Mouse (Mus musculus) gastrocnemius, adult 2 months (tissue): ENCODE results near the gene Sfmbt1. TPM values are rescaled to one million over a fixed set of nuclear protein-coding genes. Genes with fewer than 3 reads are reported as not detected.

Experiments
- DNase-seq: peaks from one replicate; pipeline ENCODE4 v3.0.0; 2022
- H3K27ac ChIP-seq: fragments of 200-600 bp; 2 replicates; pipeline ENCODE4 v1.8.1; 2022; ENCODE audit warnings: mild to moderate bottlenecking
- H3K4me3 ChIP-seq: fragments of 200-600 bp; 2 replicates; pipeline ENCODE4 v1.8.1; 2022; ENCODE audit warnings: mild to moderate bottlenecking, moderate library complexity
- CTCF ChIP-seq: fragments of 200-600 bp; IDR thresholded peaks from 2 replicates; pipeline ENCODE4 v1.8.1; 2022; ENCODE audit warnings: antibody characterized with exemption, mild to moderate bottlenecking, moderate library complexity
- intact Hi-C: fragments of 180-260 bp; cut with DNase I; formaldehyde crosslinking; loops from one replicate; pipeline ENCODE4 v1.15.1; 2025
- long read RNA-seq, 2 experiments: library from polyadenylated mRNA; stranded (forward); transcript quantifications; one replicate each; pipeline ENCODE4 v2.0.0; 2021
- total RNA-seq, 2 experiments: library from RNA; stranded (reverse); gene quantifications; 2 replicates each; pipeline ENCODE4 v1.2.3; 2021

Sfmbt1 gene
- 10 to 100 TPM; 11.0 to 11.4 TPM for total RNA-seq
- long read RNA-seq, experiment 1, full-length matches to known transcripts, result 2 of 7 reads
- long read RNA-seq, experiment 1, partial matches to known transcripts, result 1 of 7 reads
- long read RNA-seq, experiment 1, other reads (novel, unspliced or antisense), result 4 of 7 reads
- long read RNA-seq, experiment 2, full-length matches to known transcripts, result 1 of 2 reads
- long read RNA-seq, experiment 2, partial matches to known transcripts, result 0 of 2 reads
- long read RNA-seq, experiment 2, other reads (novel, unspliced or antisense), result 1 of 2 reads

GRCm38 (mm10) chr14:30714799-30715617, at the start of gene Sfmbt1:
Gene Sfmbt1, plus strand, starts transcription at chr14:30714849.
- peak; percentile 54 for DNase-seq
- H3K4me3 ChIP-seq, result peak within 1 kb of the TSS; percentile 99
- peak within 1 kb of the TSS; percentile 95 for H3K27ac ChIP-seq
- intact Hi-C loops, result loop anchor here (5.0 to 10.0 kb wide), 4 partner anchors 47 to 167 kb away; partner anchors contain the start of genes Rft1 and Tmem110
- 0 out of 2 replicates have a peak, but pooled peaks have one; percentile 0 for TF ChIP-seq CTCF

- peak; percentile 59 for DNase-seq
- Histone ChIP-seq H3K4me3 (no peak overlapping the region), H3K27ac (peak overlapping the region; percentile 59)
- intact Hi-C loops, result no loop called here
- no peak for TF ChIP-seq CTCF
These were observed 48.6 kb upstream of the Sfmbt1 start for GRCm38 (mm10) chr14:30666061-30666460.

DNA sequence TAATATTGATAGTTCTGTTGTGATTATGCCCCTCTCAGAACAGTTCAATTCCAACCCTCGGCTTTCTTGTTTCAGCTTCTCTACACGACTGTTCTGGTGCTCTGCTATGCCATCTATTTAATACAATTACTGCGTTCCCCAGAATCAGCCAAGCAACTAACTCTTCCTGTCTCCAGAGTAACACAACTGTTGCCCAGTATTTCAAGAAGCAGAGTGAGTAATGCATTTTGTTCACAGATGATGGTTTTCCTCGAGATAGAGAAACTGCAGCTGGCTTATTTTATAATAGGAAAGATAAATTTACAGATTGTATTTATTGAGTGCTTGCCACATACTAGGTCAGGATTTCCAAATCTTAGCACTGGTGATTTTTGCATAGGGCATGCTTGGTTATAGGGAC, 48.0 kb upstream of the Sfmbt1 start:
- intact Hi-C loops, result no loop called here

DNA sequence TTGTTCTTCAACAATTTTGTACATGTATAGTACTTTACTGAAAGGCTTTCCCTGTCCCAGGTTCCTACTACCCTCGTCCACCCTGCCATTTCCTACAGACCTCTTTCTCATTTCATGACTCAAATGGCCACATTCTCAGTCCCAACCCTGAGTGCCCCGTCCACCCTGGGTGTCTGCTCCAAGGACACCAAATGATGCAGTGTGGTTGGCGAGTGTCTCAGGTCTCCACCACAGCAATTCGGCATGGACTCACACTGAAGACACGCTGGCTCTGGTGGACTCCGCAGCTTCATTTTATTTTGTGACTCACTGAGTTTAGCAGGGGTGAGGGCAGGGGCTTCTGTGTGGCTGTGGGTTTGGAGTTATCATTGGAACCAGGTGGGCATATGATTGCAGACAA, 44.5 kb upstream of the Sfmbt1 start:
- no peak for DNase-seq
- no peak for TF ChIP-seq CTCF
- no peak overlapping the region for H3K27ac ChIP-seq
- H3K4me3 ChIP-seq, result no peak overlapping the region
- intact Hi-C loops, result no loop called here

More for the DNA sequence above, 48.0 kb upstream of the Sfmbt1 start:
- Histone ChIP-seq H3K4me3 (no peak overlapping the region), H3K27ac (no peak overlapping the region)
- TF ChIP-seq CTCF, result no peak
- no peak for DNase-seq

GRCm38 (mm10) chr14:30671095-30671985, 43.3 kb upstream of the Sfmbt1 start:
- no peak for DNase-seq
- no peak for TF ChIP-seq CTCF
- no peak overlapping the region for H3K4me3 ChIP-seq
- intact Hi-C loops, result no loop called here
- peak overlapping the region; percentile 60 for H3K27ac ChIP-seq

- Histone ChIP-seq H3K4me3 (no peak overlapping the region), H3K27ac (no peak overlapping the region)
- intact Hi-C loops, result loop anchor here (1.0 kb wide), 1 partner anchor 81 kb away; no protein-coding TSS in a partner anchor
- DNase-seq, result peak; percentile 89
- peak; percentile 91 for TF ChIP-seq CTCF
These were observed 42.7 kb upstream of the Sfmbt1 start for GRCm38 (mm10) chr14:30671986-30672312.

DNA sequence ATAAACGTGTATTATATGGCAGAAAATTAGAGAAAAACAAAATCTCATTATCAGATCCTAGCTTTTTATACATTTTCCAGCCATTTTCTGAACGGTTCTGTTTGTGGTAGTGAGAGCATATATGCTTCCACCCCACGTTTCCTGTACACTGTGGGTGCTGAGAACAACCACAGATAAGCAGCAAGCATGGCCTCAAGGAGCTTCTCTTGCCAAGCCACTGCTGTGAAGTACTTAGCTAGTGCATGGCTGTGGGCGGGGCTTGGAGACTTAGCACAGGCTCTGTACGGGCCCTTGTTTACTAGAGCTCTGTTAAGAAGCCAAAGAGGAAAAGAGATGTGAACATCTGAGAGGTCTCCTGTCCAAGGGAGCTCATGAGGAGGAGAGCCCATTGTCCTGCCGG, 39.7 kb upstream of the Sfmbt1 start:
- H3K4me3 ChIP-seq, result no peak overlapping the region
- no peak for TF ChIP-seq CTCF
- intact Hi-C loops, result no loop called here
- no peak overlapping the region for H3K27ac ChIP-seq
- peak; percentile 10 for DNase-seq

DNA sequence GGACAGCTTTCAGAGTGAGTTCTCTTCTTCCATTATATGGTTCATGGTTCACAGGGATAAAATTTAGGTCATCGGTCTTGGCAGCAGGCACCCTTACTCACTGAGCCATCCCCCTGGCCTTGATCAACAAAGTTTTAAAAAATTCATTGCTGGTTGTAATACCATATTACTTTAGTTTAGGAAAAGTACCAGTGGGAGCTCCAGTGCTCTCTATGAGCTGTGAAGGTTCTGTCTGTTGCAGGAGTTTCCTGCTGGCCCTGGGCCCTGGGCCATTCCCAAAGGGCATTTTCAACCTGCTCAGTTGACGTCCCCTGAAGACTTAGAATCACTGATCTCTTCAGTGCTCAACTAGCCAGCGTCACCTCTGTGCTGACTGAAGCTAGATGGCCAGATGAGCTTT, 32.5 kb upstream of the Sfmbt1 start:
- intact Hi-C loops, result no loop called here
- Histone ChIP-seq H3K4me3 (no peak overlapping the region), H3K27ac (no peak overlapping the region)
- TF ChIP-seq CTCF, result no peak
- no peak for DNase-seq

- no peak overlapping the region for H3K4me3 ChIP-seq
- no peak for TF ChIP-seq CTCF
- no peak for DNase-seq
- intact Hi-C loops, result no loop called here
- H3K27ac ChIP-seq, result no peak overlapping the region
These were observed 24.0 kb upstream of the Sfmbt1 start for GRCm38 (mm10) chr14:30690685-30691084.

DNA sequence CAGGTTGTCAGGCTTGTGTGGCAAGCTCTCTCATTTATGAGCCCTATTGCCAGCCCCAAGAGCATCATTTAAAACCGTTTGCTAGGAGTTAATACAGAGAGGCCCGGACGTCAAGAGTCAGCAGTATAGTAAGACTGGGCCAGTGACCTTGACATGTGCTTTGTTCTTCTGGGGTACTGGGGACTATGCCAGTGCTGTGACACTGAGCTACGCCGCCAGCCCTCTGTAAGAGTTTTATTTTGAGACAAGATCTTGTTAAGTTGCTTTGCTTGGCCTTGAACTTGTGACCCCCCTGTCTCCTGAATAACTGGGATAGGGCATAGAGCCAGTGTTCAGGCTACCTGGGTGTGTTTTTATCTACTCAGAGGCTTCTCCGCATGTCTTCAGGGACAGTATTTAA, 22.2 kb upstream of the Sfmbt1 start:
- no peak for TF ChIP-seq CTCF
- no peak overlapping the region for H3K27ac ChIP-seq
- intact Hi-C loops, result no loop called here
- DNase-seq, result no peak
- no peak overlapping the region for H3K4me3 ChIP-seq

GRCm38 (mm10) chr14:30694786-30695185, 19.9 kb upstream of the Sfmbt1 start:
- no peak for DNase-seq
- intact Hi-C loops, result loop anchor here (5.0 kb wide), 1 partner anchor 188 kb away; no protein-coding TSS in a partner anchor
- H3K4me3 ChIP-seq, result no peak overlapping the region
- H3K27ac ChIP-seq, result no peak overlapping the region; the same call in 1 of the 2 replicates
- TF ChIP-seq CTCF, result no peak

- no peak overlapping the region for H3K4me3 ChIP-seq
- peak; percentile 56 for TF ChIP-seq CTCF
- DNase-seq, result peak; percentile 87
- intact Hi-C loops, result loop anchor here (2.0 to 5.0 kb wide), 2 partner anchors 169 to 187 kb away; no protein-coding TSS in a partner anchor
- no peak overlapping the region for H3K27ac ChIP-seq
These were observed 19.0 kb upstream of the Sfmbt1 start for GRCm38 (mm10) chr14:30695609-30696008.
